Mouse (Mus musculus) forebrain, embryonic 13.5 days (tissue): ENCODE data around the gene 6330409D20Rik. TPM values are rescaled to one million over a fixed set of nuclear protein-coding genes. Genes with fewer than 3 reads are reported as not detected.

Experiments used
- ATAC-seq: fragments of 200-750 bp; cut with Nextera tagmentation; 2 replicates; pipeline ENCODE4 v1.8.0; 2017
- H3K27ac ChIP-seq: fragments of 300-500 bp; sonication (generic); 2 replicates; pipeline ENCODE4 v1.5.1; 2015; ENCODE audit warnings: inconsistent platforms, mild to moderate bottlenecking, moderate library complexity
- H3K27me3 ChIP-seq: fragments of 300-500 bp; sonication (generic); 2 replicates; pipeline ENCODE4 v1.6.1; 2015; ENCODE audit warnings: mild to moderate bottlenecking, inconsistent platforms
- H3K36me3 ChIP-seq: fragments of 300-500 bp; sonication (generic); 2 replicates; pipeline ENCODE4 v1.6.1; 2015; ENCODE audit warnings: mild to moderate bottlenecking, inconsistent platforms; ENCODE audit not compliant: poor library complexity, severe bottlenecking
- H3K4me1 ChIP-seq: fragments of 300-500 bp; sonication (generic); 2 replicates; pipeline ENCODE4 v1.6.1; 2015; ENCODE audit warnings: inconsistent platforms
- H3K4me2 ChIP-seq: fragments of 300-500 bp; sonication (generic); 2 replicates; pipeline ENCODE4 v1.6.1; 2015; ENCODE audit warnings: inconsistent platforms, mild to moderate bottlenecking, moderate library complexity
- H3K4me3 ChIP-seq: fragments of 300-500 bp; sonication (generic); 2 replicates; pipeline ENCODE4 v1.5.1; 2015; ENCODE audit warnings: mild to moderate bottlenecking, inconsistent platforms
- H3K9ac ChIP-seq: fragments of 300-500 bp; sonication (generic); 2 replicates; pipeline ENCODE4 v1.6.1; 2015; ENCODE audit warnings: mild to moderate bottlenecking, inconsistent platforms
- H3K9me3 ChIP-seq: fragments of 300-500 bp; sonication (generic); replicated peaks from 2 replicates; pipeline ENCODE4 v1.6.1; 2016; ENCODE audit warnings: inconsistent platforms
- WGBS: fragments of 180-500 bp; shearing (Covaris S2); methylation state at CpG from one replicate; pipeline ENCODE4 v1.1.7; 2015; 5-methylcytosine and 5-hydroxymethylcytosine counted together
- polyA plus RNA-seq: library from polyadenylated mRNA; unstranded; fragments of >200 nt; fragmentation: Nextera tagmentation; extraction: Ambion mirVana; gene quantifications from 2 replicates; pipeline ENCODE4 v1.2.1, GENCODE M21; 2015

Gene 6330409D20Rik
- 1.6 and 2.5 TPM in 2 replicates for polyA plus RNA-seq

GRCm38 (mm10) chr2:32740916-32741272 is at the start of gene 6330409D20Rik:
6330409D20Rik (minus strand) TSS chr2:32741016.
- Histone ChIP-seq H3K9me3 (no peaks in the 10 kb centered on the region), H3K4me1 (peaks cover 29% of the 10 kb centered on the region), H3K4me3 (peak within 1 kb of the TSS; percentile 79), H3K36me3 (peaks cover 23% of the 10 kb centered on the region), H3K27ac (peak within 1 kb of the TSS; percentile 84), H3K27me3 (no peaks in the 10 kb centered on the region), H3K4me2 (peak within 1 kb of the TSS; percentile 98), H3K9ac (peak within 1 kb of the TSS; percentile 84)
- peak; percentile 13 for ATAC-seq
- 6% methylated on average over 11 of the region's 11 CpGs for WGBS

GRCm38 (mm10) chr2:32788581-32788980 is 47.8 kb upstream of the 6330409D20Rik start:
- WGBS: 71% methylated on average over 2 of the region's 2 CpGs
- Histone ChIP-seq H3K4me1 (no peaks in the 10 kb centered on the region), H3K4me2 (no peak overlapping the region), H3K27me3 (no peaks in the 10 kb centered on the region), H3K9ac (no peak overlapping the region), H3K9me3 (no peaks in the 10 kb centered on the region), H3K4me3 (no peak overlapping the region), H3K36me3 (peaks cover 32% of the 10 kb centered on the region), H3K27ac (no peak overlapping the region)
- no peak for ATAC-seq

GRCm38 (mm10) chr2:32787176-32787575 is 46.4 kb upstream of the 6330409D20Rik start:
- Histone ChIP-seq H3K27ac (no peak overlapping the region), H3K4me1 (no peaks in the 10 kb centered on the region), H3K4me2 (no peak overlapping the region), H3K4me3 (no peak overlapping the region), H3K27me3 (no peaks in the 10 kb centered on the region), H3K36me3 (0 out of 2 replicates have a peak, but pooled peaks cover 23% of the 10 kb centered on the region), H3K9ac (no peak overlapping the region), H3K9me3 (no peaks in the 10 kb centered on the region)
- WGBS: 62% methylated on average over 6 of the region's 6 CpGs
- no peak for ATAC-seq

- Histone ChIP-seq H3K36me3 (0 out of 2 replicates have a peak, but pooled peaks cover 7% of the 10 kb centered on the region), H3K4me1 (no peaks in the 10 kb centered on the region), H3K4me2 (no peak within 1 kb of the TSS), H3K9ac (no peak within 1 kb of the TSS), H3K27ac (no peak within 1 kb of the TSS), H3K27me3 (no peaks in the 10 kb centered on the region), H3K9me3 (no peaks in the 10 kb centered on the region), H3K4me3 (no peak within 1 kb of the TSS)
- 72% methylated on average over 4 of the region's 4 CpGs for WGBS
- no peak for ATAC-seq
These were observed 43.3 kb upstream of the 6330409D20Rik start, which contains the start of gene Cfap157 for GRCm38 (mm10) chr2:32784048-32784681. Cfap157 (minus strand) TSS chr2:32784428.

- ATAC-seq: no peak
- H3K4me2 ChIP-seq: no peak overlapping the region
- H3K27me3 ChIP-seq: peaks cover 3% of the 10 kb centered on the region; the same call in 1 of the 2 replicates
- no peaks in the 10 kb centered on the region for H3K36me3 ChIP-seq
- WGBS: 84% methylated on average over 6 of the region's 6 CpGs
- no peak overlapping the region for H3K9ac ChIP-seq
- no peak overlapping the region for H3K27ac ChIP-seq
- H3K4me1 ChIP-seq: no peaks in the 10 kb centered on the region
- no peak overlapping the region for H3K4me3 ChIP-seq
- H3K9me3 ChIP-seq: no peaks in the 10 kb centered on the region
These were observed 40.9 kb upstream of the 6330409D20Rik start for GRCm38 (mm10) chr2:32781710-32782109.

- 88% methylated on average over 6 of the region's 6 CpGs for WGBS
- Histone ChIP-seq H3K4me2 (no peak overlapping the region), H3K9ac (no peak overlapping the region), H3K4me1 (peaks cover 14% of the 10 kb centered on the region), H3K36me3 (no peaks in the 10 kb centered on the region), H3K4me3 (no peak overlapping the region), H3K27me3 (peaks cover 3% of the 10 kb centered on the region; the same call in 1 of the 2 replicates), H3K9me3 (no peaks in the 10 kb centered on the region), H3K27ac (no peak overlapping the region)
- no peak for ATAC-seq
These were observed 38.9 kb upstream of the 6330409D20Rik start for GRCm38 (mm10) chr2:32779714-32780113.

DNA sequence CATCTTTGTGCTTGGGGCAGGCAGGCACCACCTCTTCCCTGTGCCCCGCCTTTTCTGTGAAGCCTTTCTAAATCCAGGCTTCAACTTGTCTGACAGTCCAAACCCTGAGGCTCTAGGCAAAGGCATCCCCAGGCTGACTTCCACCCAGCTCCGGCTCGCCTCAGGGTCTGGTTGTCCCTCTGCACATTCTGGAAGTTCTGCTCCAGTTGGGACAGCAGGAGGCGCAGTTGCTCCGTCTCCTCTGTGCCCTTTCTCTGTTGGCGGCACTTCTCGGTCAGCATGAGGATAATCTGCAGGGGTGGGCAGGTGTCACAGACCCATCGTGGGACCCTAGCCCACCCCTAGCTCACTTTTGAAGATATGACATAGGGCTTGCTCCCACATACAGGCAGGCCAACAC is 38.3 kb upstream of the 6330409D20Rik start:
- H3K4me1 ChIP-seq: peaks cover 14% of the 10 kb centered on the region
- H3K4me3 ChIP-seq: no peak overlapping the region
- peaks cover 3% of the 10 kb centered on the region; the same call in 1 of the 2 replicates for H3K27me3 ChIP-seq
- no peak overlapping the region for H3K9ac ChIP-seq
- no peak for ATAC-seq
- H3K9me3 ChIP-seq: no peaks in the 10 kb centered on the region
- no peak overlapping the region for H3K4me2 ChIP-seq
- H3K27ac ChIP-seq: no peak overlapping the region
- H3K36me3 ChIP-seq: no peaks in the 10 kb centered on the region
- WGBS: 14% methylated on average over 8 of the region's 8 CpGs

- Histone ChIP-seq H3K27ac (no peak overlapping the region), H3K4me2 (no peak overlapping the region), H3K4me1 (peaks cover 14% of the 10 kb centered on the region), H3K9me3 (no peaks in the 10 kb centered on the region), H3K27me3 (peaks cover 3% of the 10 kb centered on the region; the same call in 1 of the 2 replicates), H3K4me3 (no peak overlapping the region), H3K36me3 (no peaks in the 10 kb centered on the region), H3K9ac (no peak overlapping the region)
- ATAC-seq: no peak
- 90% methylated on average over 6 of the region's 6 CpGs for WGBS
These were observed 37.3 kb upstream of the 6330409D20Rik start for GRCm38 (mm10) chr2:32778081-32778480.

GRCm38 (mm10) chr2:32776192-32776591 is 35.4 kb upstream of the 6330409D20Rik start:
- peak overlapping the region; percentile 64 for H3K4me2 ChIP-seq
- H3K36me3 ChIP-seq: no peaks in the 10 kb centered on the region
- WGBS: 24% methylated on average over 22 of the region's 22 CpGs
- H3K4me3 ChIP-seq: peak overlapping the region; percentile 55
- no peak for ATAC-seq
- H3K9me3 ChIP-seq: no peaks in the 10 kb centered on the region
- peak overlapping the region; percentile 49 for H3K9ac ChIP-seq
- peaks cover 3% of the 10 kb centered on the region; the same call in 1 of the 2 replicates for H3K27me3 ChIP-seq
- no peak overlapping the region for H3K27ac ChIP-seq
- H3K4me1 ChIP-seq: peaks cover 14% of the 10 kb centered on the region

GRCm38 (mm10) chr2:32775359-32776074 is 34.7 kb upstream of the 6330409D20Rik start, which contains the start of the genes Ttc16 and Ptrh1:
Ttc16 (minus strand) TSS chr2:32775633.
Ptrh1 (plus strand) TSS chr2:32775786.
- Histone ChIP-seq H3K4me3 (peak within 1 kb of the TSS; percentile 55), H3K27ac (no peak within 1 kb of the TSS), H3K9me3 (no peaks in the 10 kb centered on the region), H3K4me1 (peaks cover 14% of the 10 kb centered on the region), H3K36me3 (no peaks in the 10 kb centered on the region), H3K27me3 (peaks cover 3% of the 10 kb centered on the region; the same call in 1 of the 2 replicates), H3K9ac (peak within 1 kb of the TSS; percentile 50), H3K4me2 (peak within 1 kb of the TSS; percentile 64)
- WGBS: under 1% methylated on average over 46 of the region's 46 CpGs
- peak; percentile 99 for ATAC-seq

- ATAC-seq: no peak
- H3K9ac ChIP-seq: no peak overlapping the region
- H3K27me3 ChIP-seq: peaks cover 3% of the 10 kb centered on the region; the same call in 1 of the 2 replicates
- H3K9me3 ChIP-seq: no peaks in the 10 kb centered on the region
- no peaks in the 10 kb centered on the region for H3K36me3 ChIP-seq
- H3K27ac ChIP-seq: no peak overlapping the region
- 89% methylated on average over 8 of the region's 8 CpGs for WGBS
- H3K4me2 ChIP-seq: no peak overlapping the region
- H3K4me3 ChIP-seq: no peak overlapping the region
- peaks cover 14% of the 10 kb centered on the region for H3K4me1 ChIP-seq
These were observed 31.9 kb upstream of the 6330409D20Rik start for GRCm38 (mm10) chr2:32772626-32773279.

DNA sequence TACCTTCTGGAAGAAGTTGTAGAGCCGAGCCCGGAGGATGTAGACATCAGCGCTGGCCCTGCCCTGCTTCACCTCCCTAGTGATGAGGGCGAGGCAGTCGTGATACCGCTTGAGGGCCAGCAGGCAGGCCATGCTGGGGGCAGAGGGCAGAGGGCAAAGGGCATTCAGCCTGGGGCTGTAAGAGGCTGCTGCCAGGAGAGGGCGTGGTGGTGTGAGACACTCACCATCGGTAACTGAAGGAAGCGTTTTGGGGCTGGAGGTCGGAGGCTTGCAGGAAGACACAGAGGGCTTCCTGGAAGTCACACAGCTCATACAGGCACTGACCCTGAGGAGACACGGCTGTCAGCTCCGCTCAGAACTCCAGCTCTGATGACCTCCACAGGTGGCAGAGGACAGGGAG is 31.1 kb upstream of the 6330409D20Rik start:
- Histone ChIP-seq H3K4me2 (no peak overlapping the region), H3K4me3 (no peak overlapping the region), H3K27me3 (peaks cover under 1% of the 10 kb centered on the region; the same call in 1 of the 2 replicates), H3K9ac (no peak overlapping the region), H3K36me3 (no peaks in the 10 kb centered on the region), H3K27ac (no peak overlapping the region), H3K9me3 (no peaks in the 10 kb centered on the region), H3K4me1 (peaks cover 14% of the 10 kb centered on the region)
- 37% methylated on average over 12 of the region's 12 CpGs for WGBS
- no peak for ATAC-seq
